Mouse (Mus musculus) effector memory CD4-positive, alpha-beta T cell, adult 7 months (primary cell): ENCODE results near the gene Dpy19l1. TPM values are rescaled to one million over a fixed set of nuclear protein-coding genes. Genes with fewer than 3 reads are reported as not detected.

Experiments used
- polyA plus RNA-seq: library from polyadenylated mRNA; unstranded; fragments of 100-300 nt; shearing (Covaris generic); gene quantifications from one replicate; pipeline ENCODE4 v1.2.1, GENCODE M21; 2017

Dpy19l1 gene
- polyA plus RNA-seq = 33.5 TPM

GRCm38 (mm10) chr9:24503067-24503857 lies at the start of gene Dpy19l1:
Dpy19l1 (minus strand) TSS chr9:24503140.

Other genes starting within 250 kb of the Dpy19l1 start
- not detected for gene Cypt4, start 122.1 kb upstream of the Dpy19l1 start, polyA plus RNA-seq
- not detected for gene Dpy19l2, start 193.2 kb upstream of the Dpy19l1 start, polyA plus RNA-seq